Mouse (Mus musculus) testis, adult 2 months (tissue): Measurements from ENCODE around the gene Uba3. TPM values are rescaled to one million over a fixed set of nuclear protein-coding genes. Genes with fewer than 3 reads are reported as not detected.
A peak's percentile ranks its signal among the peaks of the same experiment; 100 is the strongest.

Source experiments
- H3K27ac ChIP-seq: fragments of 200-500 bp; 2 replicates; pipeline ENCODE4 v1.5.1; 2012; ENCODE audit warnings: low read depth, low read length; ENCODE audit not compliant: control insufficient read depth, insufficient read depth
- H3K27me3 ChIP-seq: fragments of 200-500 bp; 2 replicates; pipeline ENCODE4 v1.6.1; 2012; ENCODE audit warnings: mild to moderate bottlenecking, low read length, moderate library complexity; ENCODE audit not compliant: control insufficient read depth, insufficient read depth
- H3K36me3 ChIP-seq: fragments of 200-500 bp; 2 replicates; pipeline ENCODE4 v1.6.1; 2012; ENCODE audit warnings: mild to moderate bottlenecking, low read length; ENCODE audit not compliant: control insufficient read depth, insufficient read depth
- H3K4me1 ChIP-seq: fragments of 200-500 bp; 2 replicates; pipeline ENCODE4 v1.6.1; 2012; ENCODE audit warnings: low read length; ENCODE audit not compliant: control insufficient read depth, insufficient read depth
- H3K4me3 ChIP-seq: fragments of 200-500 bp; 2 replicates; pipeline ENCODE4 v1.5.1; 2012; ENCODE audit warnings: low read depth, mild to moderate bottlenecking, low read length, moderate library complexity, mixed read lengths; ENCODE audit not compliant: control insufficient read depth
- CTCF ChIP-seq: fragments of 200-500 bp; IDR thresholded peaks from 2 replicates; pipeline ENCODE4 v1.5.1; 2012; ENCODE audit warnings: low read depth, mild to moderate bottlenecking, inconsistent platforms, low read length, moderate library complexity; ENCODE audit not compliant: control insufficient read depth, insufficient read depth, insufficient replicate concordance
- POLR2A ChIP-seq: fragments of 200-500 bp; IDR thresholded peaks from 2 replicates; pipeline ENCODE4 v1.6.1; 2012; ENCODE audit warnings: low read depth, mild to moderate bottlenecking, inconsistent platforms, low read length, moderate library complexity; ENCODE audit not compliant: control insufficient read depth
- polyA plus RNA-seq: library from polyadenylated mRNA; depleted of rRNA; stranded (reverse); fragments of >200 nt; gene quantifications from 2 replicates; pipeline ENCODE4 v1.2.3, GENCODE M21; 2012; rRNA removed

The Uba3 gene
- polyA plus RNA-seq, 1 experiment: 12.9 TPM

- Histone ChIP-seq H3K36me3 (no peaks in the 10 kb centered on the region), H3K27me3 (no peaks in the 10 kb centered on the region), H3K4me3 (peak overlapping the region; percentile 78), H3K27ac (no peak overlapping the region), H3K4me1 (peaks cover 2% of the 10 kb centered on the region; the same call in 1 of the 2 replicates)
- TF ChIP-seq POLR2A: no peak
Observed at GRCm38 (mm10) chr6:97147755-97148382, 57.6 kb downstream of the Uba3 start.

- no peak for TF ChIP-seq POLR2A
- TF ChIP-seq CTCF: no peak
- Histone ChIP-seq H3K4me1 (peaks cover 2% of the 10 kb centered on the region; the same call in 1 of the 2 replicates), H3K4me3 (no peak overlapping the region), H3K27me3 (no peaks in the 10 kb centered on the region), H3K27ac (no peak overlapping the region), H3K36me3 (no peaks in the 10 kb centered on the region)
Observed at GRCm38 (mm10) chr6:97145156-97145555, 60.3 kb downstream of the Uba3 start.

- Histone ChIP-seq H3K27ac (no peak overlapping the region), H3K27me3 (no peaks in the 10 kb centered on the region), H3K4me3 (no peak overlapping the region), H3K36me3 (no peaks in the 10 kb centered on the region), H3K4me1 (peaks cover 2% of the 10 kb centered on the region; the same call in 1 of the 2 replicates)
- TF ChIP-seq CTCF (no peak), POLR2A (no peak)
Observed at GRCm38 (mm10) chr6:97144359-97144758, 61.1 kb downstream of the Uba3 start.

GRCm38 (mm10) chr6:97142611-97143010 is 62.8 kb downstream of the Uba3 start:
- H3K36me3 ChIP-seq: no peaks in the 10 kb centered on the region
- H3K27ac ChIP-seq: no peak overlapping the region
- H3K4me1 ChIP-seq: no peaks in the 10 kb centered on the region
- H3K27me3 ChIP-seq: no peaks in the 10 kb centered on the region
- no peak overlapping the region for H3K4me3 ChIP-seq
- no peak for TF ChIP-seq CTCF
- no peak for TF ChIP-seq POLR2A

- Histone ChIP-seq H3K36me3 (no peaks in the 10 kb centered on the region), H3K4me1 (no peaks in the 10 kb centered on the region), H3K27me3 (no peaks in the 10 kb centered on the region), H3K4me3 (no peak overlapping the region), H3K27ac (no peak overlapping the region)
- TF ChIP-seq POLR2A: no peak
- TF ChIP-seq CTCF: no peak
Observed at GRCm38 (mm10) chr6:97141811-97142210, 63.6 kb downstream of the Uba3 start.

Other genes with a start within 250 kb of the Uba3 start
- gene Fam19a4, start 145.2 kb downstream of the Uba3 start, polyA plus RNA-seq: 1.0 and 1.1 TPM in 2 replicates
- 3.4 and 4.5 TPM in 2 replicates for gene Eogt, start 56.5 kb downstream of the Uba3 start, polyA plus RNA-seq
- 28.8 and 29.5 TPM in 2 replicates for gene Tmf1, start 26.5 kb downstream of the Uba3 start, polyA plus RNA-seq
- 7.8 and 8.1 TPM in 2 replicates for gene Arl6ip5, start 5.0 kb upstream of the Uba3 start, polyA plus RNA-seq
- gene Lmod3, start 47.1 kb upstream of the Uba3 start, polyA plus RNA-seq: 0.10 and 0.11 TPM in 2 replicates